Mouse (Mus musculus): ENCODE measurements at regions not wholly inside any gene's neighbourhood (a gene's known extent, or its start where the extent isn't known, plus 50 kb on each side); places are given as distances from the start of the nearest gene placed in this dataset.
A peak's percentile ranks its signal among the peaks of the same experiment; 100 is the strongest.
"Not testable (repeated sequence)": the region's sequence is repeated elsewhere in the genome, so short reads cannot be mapped to it uniquely, and the experiment has no call there.

GRCm38 (mm10) chr16:77754882-77755281, 153.0 kb upstream of the Gm11146 start:
- 78% methylated on average over 6 of the region's 6 CpGs for WGBS
- Histone ChIP-seq H3K4me2 (replicated peaks; ENCODE audit: low read depth, low read length, severe bottlenecking) (no peak overlapping the region), H3K4me1 (ENCODE audit: control insufficient read depth, insufficient read depth, low read length) (no peaks in the 10 kb centered on the region), H3K27ac (replicated peaks; ENCODE audit: low read depth, low read length) (no peak overlapping the region), H3K4me3 (replicated peaks; ENCODE audit: low read length) (no peak overlapping the region), H3K27me3 (ENCODE audit: control insufficient read depth, insufficient read depth, low read length) (no peaks in the 10 kb centered on the region), H3K36me3 (ENCODE audit: control insufficient read depth, insufficient read depth, low read length) (no peaks in the 10 kb centered on the region), H3K9me3 (ENCODE audit: control insufficient read depth, low read length) (no peaks in the 10 kb centered on the region), H3K9ac (ENCODE audit: low read depth, low read length, severe bottlenecking) (no peak overlapping the region)
- DNase-seq (ENCODE audit: low spot score) (no peak), ATAC-seq (ENCODE audit: low FRiP score, low read depth) (no peak)
- TF ChIP-seq POLR2A (IDR thresholded peaks at IDR 0.05; ENCODE audit: borderline replicate concordance, extremely low read depth, insufficient read depth, insufficient read length) = no peak

GRCm38 (mm10) chr16:77749474-77749873, 147.6 kb upstream of the Gm11146 start:
- H3K27ac ChIP-seq (replicated peaks; ENCODE audit: low read depth, low read length) = no peak overlapping the region
- H3K36me3 ChIP-seq (ENCODE audit: control insufficient read depth, insufficient read depth, low read length) = no peaks in the 10 kb centered on the region
- no peak overlapping the region for H3K9ac ChIP-seq (ENCODE audit: low read depth, low read length, severe bottlenecking)
- no peaks in the 10 kb centered on the region for H3K27me3 ChIP-seq (ENCODE audit: control insufficient read depth, insufficient read depth, low read length)
- no peak for TF ChIP-seq POLR2A (IDR thresholded peaks at IDR 0.05; ENCODE audit: borderline replicate concordance, extremely low read depth, insufficient read depth, insufficient read length)
- no peaks in the 10 kb centered on the region for H3K9me3 ChIP-seq (ENCODE audit: control insufficient read depth, low read length)
- ATAC-seq (ENCODE audit: low FRiP score, low read depth) (no peak), DNase-seq (ENCODE audit: low spot score) (no peak)
- no peaks in the 10 kb centered on the region for H3K4me1 ChIP-seq (ENCODE audit: control insufficient read depth, insufficient read depth, low read length)
- H3K4me2 ChIP-seq (replicated peaks; ENCODE audit: low read depth, low read length, severe bottlenecking) = no peak overlapping the region
- H3K4me3 ChIP-seq (replicated peaks; ENCODE audit: low read length) = no peak overlapping the region
- 81% methylated on average over 2 of the region's 2 CpGs for WGBS

GRCm38 (mm10) chr16:77743838-77744237, 141.9 kb upstream of the Gm11146 start:
- Histone ChIP-seq H3K4me3 (replicated peaks; ENCODE audit: low read length) (no peak overlapping the region), H3K4me2 (replicated peaks; ENCODE audit: low read depth, low read length, severe bottlenecking) (no peak overlapping the region), H3K27me3 (ENCODE audit: control insufficient read depth, insufficient read depth, low read length) (no peaks in the 10 kb centered on the region), H3K4me1 (ENCODE audit: control insufficient read depth, insufficient read depth, low read length) (no peaks in the 10 kb centered on the region), H3K9me3 (ENCODE audit: control insufficient read depth, low read length) (no peaks in the 10 kb centered on the region), H3K36me3 (ENCODE audit: control insufficient read depth, insufficient read depth, low read length) (no peaks in the 10 kb centered on the region), H3K27ac (replicated peaks; ENCODE audit: low read depth, low read length) (no peak overlapping the region), H3K9ac (ENCODE audit: low read depth, low read length, severe bottlenecking) (no peak overlapping the region)
- TF ChIP-seq POLR2A (IDR thresholded peaks at IDR 0.05; ENCODE audit: borderline replicate concordance, extremely low read depth, insufficient read depth, insufficient read length) = no peak
- DNase-seq (ENCODE audit: low spot score) (no peak), ATAC-seq (ENCODE audit: low FRiP score, low read depth) (no peak)
- 88% methylated on average over 6 of the region's 6 CpGs for WGBS

- Histone ChIP-seq H3K4me1 (ENCODE audit: control insufficient read depth, insufficient read depth, low read length) (no peaks in the 10 kb centered on the region), H3K4me2 (replicated peaks; ENCODE audit: low read depth, low read length, severe bottlenecking) (no peak overlapping the region), H3K4me3 (replicated peaks; ENCODE audit: low read length) (no peak overlapping the region), H3K9me3 (ENCODE audit: control insufficient read depth, low read length) (no peaks in the 10 kb centered on the region), H3K9ac (ENCODE audit: low read depth, low read length, severe bottlenecking) (no peak overlapping the region), H3K36me3 (ENCODE audit: control insufficient read depth, insufficient read depth, low read length) (no peaks in the 10 kb centered on the region), H3K27ac (replicated peaks; ENCODE audit: low read depth, low read length) (no peak overlapping the region), H3K27me3 (ENCODE audit: control insufficient read depth, insufficient read depth, low read length) (no peaks in the 10 kb centered on the region)
- TF ChIP-seq POLR2A (IDR thresholded peaks at IDR 0.05; ENCODE audit: borderline replicate concordance, extremely low read depth, insufficient read depth, insufficient read length) = no peak
- DNase-seq (ENCODE audit: low spot score) (peak; percentile 21), ATAC-seq (ENCODE audit: low FRiP score, low read depth) (no peak)
- WGBS = 66% methylated on average over 1 of the region's 1 CpGs
Observed at GRCm38 (mm10) chr16:77738821-77739220, 136.9 kb upstream of the Gm11146 start.

- no peak for TF ChIP-seq POLR2A (IDR thresholded peaks at IDR 0.05; ENCODE audit: borderline replicate concordance, extremely low read depth, insufficient read depth, insufficient read length)
- no peak overlapping the region for H3K4me2 ChIP-seq (replicated peaks; ENCODE audit: low read depth, low read length, severe bottlenecking)
- DNase-seq (ENCODE audit: low spot score) (no peak), ATAC-seq (ENCODE audit: low FRiP score, low read depth) (no peak)
- no peak overlapping the region for H3K27ac ChIP-seq (replicated peaks; ENCODE audit: low read depth, low read length)
- 79% methylated on average over 2 of the region's 2 CpGs for WGBS
- H3K9me3 ChIP-seq (ENCODE audit: control insufficient read depth, low read length) = no peaks in the 10 kb centered on the region
- no peak overlapping the region for H3K4me3 ChIP-seq (replicated peaks; ENCODE audit: low read length)
- H3K27me3 ChIP-seq (ENCODE audit: control insufficient read depth, insufficient read depth, low read length) = no peaks in the 10 kb centered on the region
- H3K36me3 ChIP-seq (ENCODE audit: control insufficient read depth, insufficient read depth, low read length) = no peaks in the 10 kb centered on the region
- H3K9ac ChIP-seq (ENCODE audit: low read depth, low read length, severe bottlenecking) = no peak overlapping the region
- no peaks in the 10 kb centered on the region for H3K4me1 ChIP-seq (ENCODE audit: control insufficient read depth, insufficient read depth, low read length)
Observed at GRCm38 (mm10) chr16:77719377-77719776, 117.5 kb upstream of the Gm11146 start.

GRCm38 (mm10) chr16:77717766-77718165, 115.9 kb upstream of the Gm11146 start:
- H3K9ac ChIP-seq (ENCODE audit: low read depth, low read length, severe bottlenecking); H3K36me3 ChIP-seq (ENCODE audit: control insufficient read depth, insufficient read depth, low read length); H3K27ac ChIP-seq (replicated peaks; ENCODE audit: low read depth, low read length); H3K9me3 ChIP-seq (ENCODE audit: control insufficient read depth, low read length); H3K4me2 ChIP-seq (replicated peaks; ENCODE audit: low read depth, low read length, severe bottlenecking); H3K27me3 ChIP-seq (ENCODE audit: control insufficient read depth, insufficient read depth, low read length); H3K4me3 ChIP-seq (replicated peaks; ENCODE audit: low read length); H3K4me1 ChIP-seq (ENCODE audit: control insufficient read depth, insufficient read depth, low read length); ATAC-seq (ENCODE audit: low FRiP score, low read depth); DNase-seq (ENCODE audit: low spot score): not testable (repeated sequence)
- WGBS = 82% methylated on average over 3 of the region's 3 CpGs
